27 mouse cellular contexts compared by ENCODE assay signal in the genomic region with DNA sequence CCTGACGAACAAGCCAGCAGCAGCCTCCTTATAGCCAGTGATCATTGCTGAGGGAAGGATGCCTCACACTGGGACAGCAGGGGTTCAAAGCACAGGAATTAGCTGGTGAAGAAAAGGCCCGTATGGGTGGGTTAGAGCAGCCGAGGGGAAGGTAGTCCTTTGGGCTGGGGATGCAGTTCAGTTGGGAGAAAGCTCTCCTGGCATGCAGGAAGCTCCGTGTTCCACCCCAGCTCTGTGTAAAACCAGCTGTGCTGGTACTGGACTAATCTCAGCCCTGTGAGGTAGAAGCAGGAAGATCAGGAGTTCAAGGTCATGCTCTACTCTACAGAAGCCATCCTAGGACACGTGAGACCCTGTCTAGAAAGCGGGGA. TPM values are rescaled to one million over a fixed set of nuclear protein-coding genes. Genes with fewer than 3 reads are reported as not detected.
DNase-seq lines count a peak whose midpoint lies in the region; ATAC-seq and TF ChIP-seq lines count a peak whose summit lies in the region.
"Had no signal": no experiment of that assay in that cellular context is flagged by ENCODE, and none has a peak within 500 bp of the region (broad histone marks: within the 10 kb centered on the region; RNA-seq: fewer than 3 reads in every experiment).

No protein-coding gene starts in this region.

- 0 out of 2 replicates have a peak overlapping the region, but pooled peaks have one; percentile 2 for H3K27ac ChIP-seq in gastrocnemius, adult 2 months
- H3K27ac ChIP-seq in ES-E14 (ENCODE audit: insufficient read depth, low read depth, low read length, poor library complexity, severe bottlenecking), result peak overlapping the region; percentile 92
- 0 out of 2 replicates have a peak overlapping the region, but pooled peaks have one; percentile 0 for H3K27ac ChIP-seq in intestine, embryonic 16.5 days (ENCODE audit: low read length)
- H3K27ac ChIP-seq in stomach, embryonic 15.5 days, result peak overlapping the region; percentile 2; the same call in 1 of the 2 replicates
- H3K27ac ChIP-seq in hindbrain, embryonic 16.5 days (ENCODE audit: low read depth, low read length), result no peak overlapping the region
- H3K27ac ChIP-seq: embryonic facial prominence, embryonic 10.5 days; embryonic facial prominence, embryonic 15.5 days; heart, embryonic 13.5 days; hindbrain, embryonic 15.5 days; limb, embryonic 12.5 days; liver, embryonic 15.5 days; neural tube, embryonic 12.5 days had no signal

- no peak overlapping the region for H3K4me3 ChIP-seq in gastrocnemius, adult 2 months
- H3K4me3 ChIP-seq in ES-E14 (ENCODE audit: insufficient read depth in 1 of 2, low read depth in 1 of 2, low read length in 2 of 2, poor library complexity in 1 of 2, severe bottlenecking in 1 of 2), result peak overlapping the region; percentile 4 to 15; a peak in 2 of 4 replicates
- H3K4me3 ChIP-seq in intestine, embryonic 16.5 days (ENCODE audit: low read length), result no peak overlapping the region
- H3K4me3 ChIP-seq in stomach, embryonic 15.5 days (replicated peaks), result no peak overlapping the region
- H3K4me3 ChIP-seq in hindbrain, embryonic 16.5 days (ENCODE audit: low read length), result no peak overlapping the region
- H3K4me3 ChIP-seq: embryonic facial prominence, embryonic 10.5 days; embryonic facial prominence, embryonic 15.5 days; heart, embryonic 13.5 days; hindbrain, embryonic 15.5 days; limb, embryonic 12.5 days; liver, embryonic 15.5 days; neural tube, embryonic 12.5 days had no signal

- H3K36me3 ChIP-seq in ES-E14 (ENCODE audit: control insufficient read depth, insufficient read depth, low read length, poor library complexity, severe bottlenecking), result no peaks in the 10 kb centered on the region
- H3K36me3 ChIP-seq in intestine, embryonic 16.5 days (ENCODE audit: control insufficient read depth, insufficient read depth, low read length), result no peaks in the 10 kb centered on the region
- H3K36me3 ChIP-seq in stomach, embryonic 15.5 days, result 0 out of 2 replicates have a peak, but pooled peaks cover 6% of the 10 kb centered on the region
- H3K36me3 ChIP-seq in hindbrain, embryonic 16.5 days (ENCODE audit: control insufficient read depth, insufficient read depth, low read length), result no peaks in the 10 kb centered on the region
- H3K36me3 ChIP-seq: embryonic facial prominence, embryonic 15.5 days; hindbrain, embryonic 15.5 days; liver, embryonic 15.5 days had no signal

- peak overlapping the region; percentile 46 for H3K9ac ChIP-seq in ES-E14 (ENCODE audit: insufficient read depth, low read depth, low read length, poor library complexity, severe bottlenecking)
- no peak overlapping the region for H3K9ac ChIP-seq in intestine, embryonic 16.5 days (ENCODE audit: low read depth, low read length)
- H3K9ac ChIP-seq in stomach, embryonic 15.5 days, result no peak overlapping the region
- H3K9ac ChIP-seq in hindbrain, embryonic 16.5 days (ENCODE audit: low read depth, low read length), result no peak overlapping the region
- H3K9ac ChIP-seq: embryonic facial prominence, embryonic 15.5 days; heart, embryonic 13.5 days; hindbrain, embryonic 15.5 days; limb, embryonic 12.5 days; liver, embryonic 15.5 days; lung, embryonic 14.5 days; neural tube, embryonic 12.5 days had no signal

- DNase-seq in gastrocnemius, adult 2 months, result no peak
- DNase-seq in gastrocnemius, adult 8-10 months (ENCODE audit: low spot score in 2 of 2), result no peak
- DNase-seq in ES-E14 (ENCODE audit: low read depth, low spot score), result peak; percentile 44
- no peak for DNase-seq in thymus, postnatal 36 days
- DNase-seq in frontal cortex, postnatal 25 days (ENCODE audit: low spot score in 2 of 2), result no peak
- DNase-seq: adrenal gland, postnatal 14 days; cerebellum, adult 2 months; cerebellum, postnatal 25 days; heart, postnatal 10 days; kidney, adult 11 months; kidney, postnatal 14 days; lung, embryonic 14.5 days; lung, postnatal 14 days; right cerebral cortex, adult 18-20 months; right cerebral cortex, postnatal 4 days had no signal

- ATAC-seq in intestine, embryonic 16.5 days, result peak; percentile 27; the same call in 1 of the 2 replicates
- no peak for ATAC-seq in stomach, embryonic 15.5 days (ENCODE audit: insufficient read depth, low FRiP score, low read depth)
- ATAC-seq in hindbrain, embryonic 16.5 days, result no peak
- ATAC-seq: forebrain, embryonic 14.5 days; midbrain, embryonic 16.5 days had no signal

- peaks cover 10 to 12% of the 10 kb centered on the region in 2 experiments; a peak in 3 of 4 replicates for H3K4me1 ChIP-seq in ES-E14 (ENCODE audit: control insufficient read depth in 2 of 2, insufficient read depth in 2 of 2, low read length in 2 of 2, poor library complexity in 1 of 2)
- no peaks in the 10 kb centered on the region for H3K4me1 ChIP-seq in intestine, embryonic 16.5 days (ENCODE audit: control insufficient read depth, insufficient read depth, low read length)
- H3K4me1 ChIP-seq in stomach, embryonic 15.5 days, result no peaks in the 10 kb centered on the region
- no peaks in the 10 kb centered on the region for H3K4me1 ChIP-seq in hindbrain, embryonic 16.5 days (ENCODE audit: control insufficient read depth, insufficient read depth, low read depth, low read length)
- H3K4me1 ChIP-seq: embryonic facial prominence, embryonic 10.5 days; embryonic facial prominence, embryonic 15.5 days; heart, embryonic 13.5 days; hindbrain, embryonic 15.5 days; limb, embryonic 12.5 days; liver, embryonic 15.5 days; neural tube, embryonic 12.5 days had no signal

- H3K27me3 ChIP-seq in intestine, embryonic 16.5 days (replicated peaks; ENCODE audit: control insufficient read depth, insufficient read depth, low read length), result no peaks in the 10 kb centered on the region
- H3K27me3 ChIP-seq in stomach, embryonic 15.5 days (replicated peaks), result no peaks in the 10 kb centered on the region
- no peaks in the 10 kb centered on the region for H3K27me3 ChIP-seq in hindbrain, embryonic 16.5 days (replicated peaks; ENCODE audit: control insufficient read depth, insufficient read depth, low read length)
- H3K27me3 ChIP-seq: embryonic facial prominence, embryonic 15.5 days; heart, embryonic 13.5 days; hindbrain, embryonic 15.5 days; limb, embryonic 12.5 days; liver, embryonic 15.5 days; neural tube, embryonic 12.5 days had no signal

- no peak for TF ChIP-seq CTCF in gastrocnemius, adult 2 months (IDR thresholded peaks at IDR 0.05)

- 67% methylated on average over 6 of the region's 6 CpGs for WGBS in intestine, embryonic 16.5 days
- 64% methylated on average over 6 of the region's 6 CpGs for WGBS in stomach, embryonic 15.5 days
- 76% methylated on average over 6 of the region's 6 CpGs for WGBS in hindbrain, embryonic 16.5 days

- in situ Hi-C loops in ES-E14 (cut with MboI; ENCODE audit: low sequenced_read_pairs in 2 of 2, unreplicated experiment in 2 of 2), result no loop called here

- intact Hi-C loops in gastrocnemius, adult 2 months (cut with DNase I), result loop anchor here (5.0 kb wide), 1 partner anchor 120 kb away; no protein-coding TSS in a partner anchor

- H3K9me3 ChIP-seq in ES-E14 (ENCODE audit: control insufficient read depth, insufficient read depth, low read depth, low read length), result no peaks in the 10 kb centered on the region; the same call in 1 of the 2 replicates
- H3K9me3 ChIP-seq in intestine, embryonic 16.5 days (ENCODE audit: control insufficient read depth, low read length), result no peaks in the 10 kb centered on the region
- H3K9me3 ChIP-seq in stomach, embryonic 15.5 days, result no peaks in the 10 kb centered on the region
- no peaks in the 10 kb centered on the region for H3K9me3 ChIP-seq in hindbrain, embryonic 16.5 days (ENCODE audit: control insufficient read depth, low read length)
- H3K9me3 ChIP-seq: embryonic facial prominence, embryonic 10.5 days; embryonic facial prominence, embryonic 15.5 days; heart, embryonic 13.5 days; hindbrain, embryonic 15.5 days; limb, embryonic 12.5 days; liver, embryonic 15.5 days; neural tube, embryonic 12.5 days had no signal

- H3K4me2 ChIP-seq in intestine, embryonic 16.5 days (ENCODE audit: low read depth, low read length), result no peak overlapping the region
- H3K4me2 ChIP-seq in stomach, embryonic 15.5 days, result no peak overlapping the region
- no peak overlapping the region for H3K4me2 ChIP-seq in hindbrain, embryonic 16.5 days (ENCODE audit: low read length)
- H3K4me2 ChIP-seq: embryonic facial prominence, embryonic 15.5 days; heart, embryonic 13.5 days; hindbrain, embryonic 15.5 days; limb, embryonic 12.5 days; liver, embryonic 15.5 days; lung, embryonic 14.5 days; neural tube, embryonic 12.5 days had no signal

TF ChIP-seq in ES-E14, 5 proteins besides CTCF, POLR2A, EP300 and RAD21:
- 0 out of 2 replicates have a peak, but pooled peaks have one; percentile 51 for TF ChIP-seq HCFC1 (IDR thresholded peaks at IDR 0.05; ENCODE audit: borderline replicate concordance, insufficient read depth, low read length)
- TF ChIP-seq MAFK (IDR thresholded peaks at IDR 0.05; ENCODE audit: insufficient read depth, low read depth, low read length), result no peak
- TF ChIP-seq CHD2 (IDR thresholded peaks at IDR 0.05; ENCODE audit: low read depth, low read length), result no peak
- no peak for TF ChIP-seq ZC3H11A (IDR thresholded peaks at IDR 0.05; ENCODE audit: borderline replicate concordance, low read depth, low read length)

RNA-seq across cellular contexts. Expression of gene Psma6, which starts 6.4 kb away (rescaled TPM):
- 100 to 1,000 TPM; 165 to 168 TPM for total RNA-seq in gastrocnemius, adult 2 months (2021)
- 100 to 1,000 TPM; 157 to 164 (median 160) TPM for total RNA-seq in gastrocnemius, adult 8-10 months (2022)
- 148 and 215 TPM in 2 replicates for total RNA-seq in ES-E14 (2012; rRNA removed)
- polyA plus RNA-seq in intestine, embryonic 16.5 days (2015; fragmentation: Nextera tagmentation; extraction: Ambion mirVana), result 375 and 407 TPM in 2 replicates
- 392 and 406 TPM in 2 replicates for polyA plus RNA-seq in stomach, embryonic 15.5 days (2015; fragmentation: Nextera tagmentation; extraction: Ambion mirVana)
- polyA plus RNA-seq in hindbrain, embryonic 16.5 days (2015; fragmentation: Nextera tagmentation; extraction: Ambion mirVana), result 383 and 402 TPM in 2 replicates

Comparison
In these comparisons a context has a peak if more than half of its experiments do, and no peak if none do; other contexts are left out.
1. H3K4me3 ChIP-seq: peak in ES-E14 (2 of 2); none in gastrocnemius, adult 2 months (single experiment), intestine, embryonic 16.5 days (single experiment), stomach, embryonic 15.5 days (single experiment) and hindbrain, embryonic 16.5 days (single experiment).